Mouse (Mus musculus) frontal cortex, postnatal 25 days (tissue): ENCODE measurements around the gene C130050O18Rik.

ENCODE experiments used
- DNase-seq, 2 experiments: peaks; one replicate each; pipeline ENCODE4 v3.0.0; 2022; ENCODE audit warnings: low spot score in 2 of 2

Gene C130050O18Rik

GRCm38 (mm10) chr5:139404801-139405401 is at the start of gene C130050O18Rik:
Gene C130050O18Rik (plus strand): TSS chr5:139405280.
- no peak for DNase-seq

- no peak for DNase-seq
Measured at GRCm38 (mm10) chr5:139358653-139359052, 46.4 kb upstream of the C130050O18Rik start.

- DNase-seq: no peak
Measured at GRCm38 (mm10) chr5:139359244-139359643, 45.8 kb upstream of the C130050O18Rik start.

- no peak for DNase-seq
Measured at GRCm38 (mm10) chr5:139363858-139364257, 41.2 kb upstream of the C130050O18Rik start.

- DNase-seq: peak; percentile 95 to 99
Measured at GRCm38 (mm10) chr5:139364260-139364910, 40.7 kb upstream of the C130050O18Rik start.

- no peak for DNase-seq
Measured at GRCm38 (mm10) chr5:139364911-139365571, 40.0 kb upstream of the C130050O18Rik start.

GRCm38 (mm10) chr5:139365827-139366226 is 39.3 kb upstream of the C130050O18Rik start:
- DNase-seq: no peak

GRCm38 (mm10) chr5:139366484-139366883 is 38.6 kb upstream of the C130050O18Rik start:
- DNase-seq: no peak

GRCm38 (mm10) chr5:139367884-139368458 is 37.1 kb upstream of the C130050O18Rik start:
- DNase-seq: no peak

GRCm38 (mm10) chr5:139368638-139369320 is 36.3 kb upstream of the C130050O18Rik start:
- DNase-seq: no peak

- DNase-seq: no peak
Measured at GRCm38 (mm10) chr5:139370336-139370735, 34.7 kb upstream of the C130050O18Rik start.

- no peak for DNase-seq
Measured at GRCm38 (mm10) chr5:139371118-139371517, 34.0 kb upstream of the C130050O18Rik start.

GRCm38 (mm10) chr5:139371631-139372401 is 33.3 kb upstream of the C130050O18Rik start:
- peak; percentile 78 for DNase-seq

GRCm38 (mm10) chr5:139373126-139373525 is 32.0 kb upstream of the C130050O18Rik start:
- no peak for DNase-seq

GRCm38 (mm10) chr5:139373889-139374444 is 31.1 kb upstream of the C130050O18Rik start:
- no peak for DNase-seq

GRCm38 (mm10) chr5:139374841-139375240 is 30.2 kb upstream of the C130050O18Rik start:
- DNase-seq: no peak

GRCm38 (mm10) chr5:139377468-139378270 is 27.4 kb upstream of the C130050O18Rik start, which contains the start of gene Gpr146:
Gene Gpr146 (plus strand): TSS chr5:139377697.
- DNase-seq: no peak

GRCm38 (mm10) chr5:139378271-139378556 is 26.9 kb upstream of the C130050O18Rik start:
- no peak for DNase-seq

- no peak for DNase-seq
Measured at GRCm38 (mm10) chr5:139378986-139379629, 26.0 kb upstream of the C130050O18Rik start.
